Mouse (Mus musculus) left cerebral cortex, adult 18-20 months (tissue): ENCODE data around the gene Limd1. TPM values are rescaled to one million over a fixed set of nuclear protein-coding genes. Genes with fewer than 3 reads are reported as not detected.

Source experiments
- DNase-seq, 2 experiments: peaks; one replicate each; pipeline ENCODE4 v3.0.0; 2021 to 2022; ENCODE audit warnings: low spot score in 2 of 2, mixed read lengths in 1 of 2
- total RNA-seq, 2 experiments: library from RNA; stranded (reverse); gene quantifications; 2 replicates each; pipeline ENCODE4 v1.2.3; 2021

Limd1 gene
- total RNA-seq, 2 experiments from 2014 or later = 5.9 to 6.4 TPM

DNA sequence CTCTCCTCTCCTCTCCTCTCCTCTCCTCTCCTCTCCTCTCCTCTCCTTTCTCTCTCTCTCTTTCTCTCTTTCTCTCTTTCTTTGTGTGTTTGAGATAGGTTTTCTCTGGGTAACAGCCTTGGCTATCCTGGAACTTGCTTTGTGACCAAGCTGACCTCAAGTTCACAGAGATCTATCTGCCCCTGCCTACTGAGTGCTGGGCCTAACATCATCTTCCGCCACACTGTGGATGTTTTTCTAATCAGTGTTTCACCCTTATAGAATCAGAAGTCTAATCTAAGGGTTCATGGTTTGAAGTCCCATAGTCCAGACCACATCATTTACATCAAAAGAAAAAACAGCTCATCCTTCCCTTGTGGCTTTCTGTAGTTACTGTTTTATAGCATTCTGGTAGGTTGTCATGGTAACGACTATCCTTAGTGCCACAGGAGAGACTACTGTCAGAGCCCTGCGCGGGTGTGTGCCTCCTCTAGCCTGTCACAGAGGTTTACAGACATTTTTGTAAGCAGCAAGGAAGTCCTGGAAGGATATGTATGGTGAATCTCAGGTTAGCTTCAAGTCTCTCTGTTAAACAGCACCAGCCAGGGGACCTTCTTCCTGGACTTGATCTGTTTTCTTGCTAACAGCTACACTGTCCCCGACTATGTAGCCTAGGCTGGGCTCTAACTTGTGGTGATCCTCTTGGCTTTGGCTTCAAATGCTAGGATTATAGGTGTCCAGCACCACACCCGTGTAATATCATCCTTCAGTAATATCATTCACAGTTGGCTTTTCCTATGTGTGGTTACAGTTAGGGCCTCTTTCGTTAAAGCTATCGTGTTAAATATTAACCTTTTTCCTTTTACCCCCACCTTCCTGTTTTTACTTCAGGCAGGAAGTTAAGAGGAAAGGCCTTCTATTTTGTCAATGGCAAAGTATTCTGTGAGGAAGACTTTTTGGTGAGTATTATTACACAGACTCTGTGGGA, 31.4 kb downstream of the Limd1 start:
- DNase-seq = peak in 1 of 2 experiments; percentile 47

DNA sequence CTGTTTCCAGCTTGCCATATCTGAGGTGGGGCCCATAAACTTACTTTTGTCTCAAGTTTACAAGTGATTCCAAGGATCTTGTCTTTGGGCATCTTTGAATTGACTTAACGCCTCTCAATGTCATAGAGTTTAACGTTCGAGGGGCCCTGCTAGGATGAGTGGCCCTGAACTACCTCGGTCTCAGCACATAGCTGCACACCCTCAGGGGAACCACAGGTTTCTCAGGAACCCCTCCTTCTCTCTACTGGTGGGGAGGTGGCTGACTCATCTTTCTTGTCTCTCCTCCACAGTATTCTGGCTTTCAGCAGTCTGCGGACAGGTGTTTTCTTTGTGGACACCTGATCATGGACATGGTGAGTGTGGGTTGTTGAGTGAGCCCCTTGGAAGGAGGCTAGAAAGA, 32.4 kb downstream of the Limd1 start:
- DNase-seq = no peak

DNA sequence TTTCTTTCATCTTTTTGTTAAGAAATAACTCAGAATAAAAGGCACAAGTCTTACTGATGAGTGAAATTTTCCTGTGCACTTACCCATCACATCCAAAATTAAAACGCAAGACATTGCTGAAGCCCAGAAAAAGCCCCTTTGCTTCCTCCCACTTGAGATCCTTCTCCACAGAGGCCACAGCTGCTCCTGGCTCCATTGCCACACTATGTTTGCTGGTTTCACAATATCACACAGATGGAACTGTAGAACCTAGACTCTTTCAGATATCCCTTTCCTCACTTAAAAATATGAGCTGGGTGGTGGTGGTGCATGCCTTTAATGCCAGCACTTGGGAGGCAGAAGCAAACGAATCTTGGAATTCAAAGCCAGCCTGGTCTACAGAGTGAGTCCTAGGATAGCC, 34.0 kb downstream of the Limd1 start:
- DNase-seq = no peak

DNA sequence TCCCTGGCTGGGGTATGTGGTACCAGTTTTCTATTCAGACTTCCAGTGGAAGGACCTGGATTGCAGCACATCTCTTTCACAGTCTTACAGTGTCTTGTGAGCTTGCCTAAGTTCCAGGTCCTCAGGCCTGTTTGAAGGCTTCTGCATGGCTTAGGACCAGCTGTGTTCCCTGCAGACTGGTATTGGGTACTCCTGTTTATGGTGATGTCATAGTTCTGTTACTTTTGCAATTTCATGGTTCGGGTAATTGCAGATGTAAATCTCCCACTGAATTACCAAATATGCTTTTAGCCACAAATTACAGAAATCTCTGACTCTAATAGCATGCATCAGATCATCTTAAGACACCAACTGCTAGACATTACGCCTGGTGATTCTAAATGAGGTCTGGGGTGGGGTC, 36.6 kb downstream of the Limd1 start:
- DNase-seq = no peak

DNA sequence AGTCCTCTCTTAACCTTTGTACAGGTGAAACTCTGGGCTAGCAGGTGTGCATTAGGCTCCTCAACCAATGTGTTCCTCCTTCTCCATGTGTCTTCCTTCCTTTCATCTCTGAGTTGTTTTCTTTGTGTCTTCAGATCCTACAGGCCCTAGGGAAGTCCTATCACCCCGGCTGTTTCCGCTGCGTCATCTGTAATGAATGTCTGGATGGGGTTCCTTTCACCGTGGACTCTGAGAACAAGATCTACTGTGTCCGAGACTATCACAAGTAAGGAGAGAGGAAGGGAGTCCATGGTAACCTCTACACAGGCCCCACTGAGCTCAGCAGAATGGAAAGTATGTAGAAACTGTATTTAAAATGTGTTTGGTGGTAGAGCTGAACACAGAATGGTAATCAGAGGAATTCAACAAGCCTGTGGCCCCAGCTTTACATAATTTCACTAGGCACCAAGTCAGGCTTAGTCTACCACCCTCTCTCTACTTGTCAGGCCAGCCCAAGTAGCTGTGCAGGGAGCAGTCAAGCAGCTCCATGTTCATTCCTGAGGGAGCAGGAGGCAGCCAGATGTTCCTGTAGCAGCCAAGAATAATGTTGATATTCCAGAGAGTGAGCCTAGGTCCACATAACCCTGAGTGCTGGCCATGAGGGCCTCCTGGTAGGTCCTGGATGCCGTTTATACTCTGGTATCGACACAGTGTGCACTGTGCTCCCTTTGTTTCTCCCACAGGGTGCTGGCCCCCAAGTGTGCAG, 38.3 kb downstream of the Limd1 start:
- no peak for DNase-seq

DNA sequence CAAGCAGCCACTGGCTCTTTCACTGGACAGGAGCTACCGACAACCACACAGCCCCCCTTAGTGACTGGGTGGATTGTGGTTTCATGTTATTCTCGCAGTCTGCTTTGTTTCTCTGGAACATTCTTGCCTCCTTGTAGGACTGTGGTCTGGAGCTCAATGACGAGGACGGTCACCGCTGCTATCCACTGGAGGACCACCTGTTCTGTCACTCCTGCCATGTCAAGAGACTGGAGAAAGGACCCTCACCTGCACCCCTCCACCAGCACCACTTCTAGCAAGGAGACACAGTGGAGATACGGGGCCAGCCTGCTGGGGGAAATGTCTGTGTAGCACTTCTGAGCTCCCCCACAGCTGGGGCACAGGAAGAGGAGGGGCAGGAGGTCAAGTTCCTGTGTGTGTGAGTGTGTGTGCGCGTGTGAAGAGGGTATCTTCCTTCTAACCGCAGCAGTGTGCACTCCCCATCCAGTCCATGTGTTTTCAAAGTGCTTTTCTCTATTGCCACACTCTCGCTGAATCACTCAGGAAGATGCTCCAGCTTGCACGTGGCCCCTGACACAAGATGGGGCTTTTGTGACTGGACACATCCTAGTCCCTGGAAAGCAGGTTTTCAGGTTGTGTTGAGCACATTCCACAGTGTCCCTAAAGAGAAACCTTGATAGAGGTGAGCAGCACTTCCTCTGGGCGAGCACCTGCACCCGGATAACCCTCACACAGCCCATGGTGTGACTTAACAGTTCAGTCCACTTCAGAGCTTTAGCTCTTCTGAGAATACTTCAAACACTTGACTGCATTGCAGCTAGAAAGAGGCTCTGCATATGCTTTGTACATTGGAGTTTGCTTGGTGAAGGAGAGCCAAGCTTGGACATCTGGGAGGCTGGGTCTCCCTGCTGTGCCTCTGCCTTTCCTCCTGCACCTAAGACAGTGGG, 40.7 kb downstream of the Limd1 start:
- DNase-seq = no peak

DNA sequence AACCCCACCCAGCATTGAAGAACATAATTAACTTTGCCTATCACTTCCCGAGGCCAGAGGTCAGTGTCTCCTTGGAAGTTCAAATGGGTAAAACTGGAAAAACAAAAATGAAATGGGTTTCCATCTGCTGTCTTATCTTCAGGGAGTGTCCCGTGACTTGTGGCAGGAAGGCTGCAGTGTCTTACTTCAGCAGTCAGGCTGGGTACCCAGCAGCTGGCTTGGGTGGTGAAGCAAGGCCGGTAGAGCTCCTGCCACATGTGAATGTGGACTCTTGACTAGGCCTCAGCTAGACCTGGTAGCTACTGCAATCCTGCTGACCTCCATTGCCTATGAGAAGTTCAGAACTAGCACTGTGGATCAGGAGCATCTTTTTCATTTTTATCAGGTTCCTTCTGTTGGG, 42.2 kb downstream of the Limd1 start:
- DNase-seq = no peak

DNA sequence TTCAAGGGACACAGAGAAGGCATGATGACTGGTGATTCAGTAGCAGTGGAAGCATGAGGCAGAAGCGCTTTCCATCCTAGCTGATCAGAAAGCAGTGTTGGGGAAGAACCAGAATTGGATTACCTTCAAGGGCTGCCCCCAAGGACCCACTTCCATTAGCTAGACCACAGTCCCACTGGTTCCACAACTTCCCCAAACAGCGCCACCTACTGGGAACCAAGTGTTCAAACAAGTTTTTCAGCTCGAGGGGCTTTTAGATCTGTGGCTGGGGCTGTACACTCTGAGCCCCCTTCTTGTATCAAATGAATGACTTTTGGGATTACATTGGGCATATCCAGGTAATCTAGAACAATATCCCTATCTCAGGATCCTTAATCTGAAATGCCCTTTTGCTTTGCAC, 45.2 kb downstream of the Limd1 start:
- DNase-seq = peak in 1 of 2 experiments; percentile 26

DNA sequence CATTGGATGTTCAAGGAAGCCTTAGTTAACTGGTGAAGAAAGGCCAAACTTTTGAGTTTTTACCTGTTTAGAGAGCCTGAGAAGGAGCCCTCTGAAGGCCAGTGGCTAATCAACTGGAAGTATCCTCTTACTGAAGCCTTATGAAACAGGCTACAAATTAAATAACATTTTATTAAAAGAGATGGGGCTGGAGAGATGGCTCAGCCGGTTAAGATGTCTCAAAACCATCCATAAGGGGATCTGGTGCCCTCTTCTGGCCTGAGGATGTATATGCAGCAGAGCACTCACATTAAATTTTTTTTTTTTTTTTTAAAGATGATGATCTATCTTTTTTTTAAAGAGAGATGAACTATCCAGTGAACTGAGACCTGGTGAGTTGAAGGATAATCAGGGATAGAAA, 46.6 kb downstream of the Limd1 start:
- peak; percentile 68 to 75 for DNase-seq

DNA sequence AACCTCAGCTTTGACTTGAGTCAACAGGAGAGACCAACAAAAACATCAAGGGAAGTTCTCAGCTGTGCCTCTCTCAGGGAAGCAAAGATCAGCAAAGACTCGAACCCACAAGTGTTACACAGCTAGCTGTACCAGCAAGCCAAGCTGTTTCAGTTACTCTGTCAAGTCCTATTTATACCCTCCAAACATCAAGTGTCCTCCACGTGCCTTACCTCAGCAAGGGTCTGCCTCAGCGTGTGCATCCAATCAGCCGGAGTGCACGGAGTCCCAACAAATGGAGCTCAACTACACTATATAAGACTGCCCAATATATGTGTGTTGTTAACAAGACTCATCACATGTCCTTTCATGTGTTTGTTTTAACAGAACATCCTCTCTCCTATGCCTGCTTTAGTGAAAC, 48.0 kb downstream of the Limd1 start:
- no peak for DNase-seq

DNA sequence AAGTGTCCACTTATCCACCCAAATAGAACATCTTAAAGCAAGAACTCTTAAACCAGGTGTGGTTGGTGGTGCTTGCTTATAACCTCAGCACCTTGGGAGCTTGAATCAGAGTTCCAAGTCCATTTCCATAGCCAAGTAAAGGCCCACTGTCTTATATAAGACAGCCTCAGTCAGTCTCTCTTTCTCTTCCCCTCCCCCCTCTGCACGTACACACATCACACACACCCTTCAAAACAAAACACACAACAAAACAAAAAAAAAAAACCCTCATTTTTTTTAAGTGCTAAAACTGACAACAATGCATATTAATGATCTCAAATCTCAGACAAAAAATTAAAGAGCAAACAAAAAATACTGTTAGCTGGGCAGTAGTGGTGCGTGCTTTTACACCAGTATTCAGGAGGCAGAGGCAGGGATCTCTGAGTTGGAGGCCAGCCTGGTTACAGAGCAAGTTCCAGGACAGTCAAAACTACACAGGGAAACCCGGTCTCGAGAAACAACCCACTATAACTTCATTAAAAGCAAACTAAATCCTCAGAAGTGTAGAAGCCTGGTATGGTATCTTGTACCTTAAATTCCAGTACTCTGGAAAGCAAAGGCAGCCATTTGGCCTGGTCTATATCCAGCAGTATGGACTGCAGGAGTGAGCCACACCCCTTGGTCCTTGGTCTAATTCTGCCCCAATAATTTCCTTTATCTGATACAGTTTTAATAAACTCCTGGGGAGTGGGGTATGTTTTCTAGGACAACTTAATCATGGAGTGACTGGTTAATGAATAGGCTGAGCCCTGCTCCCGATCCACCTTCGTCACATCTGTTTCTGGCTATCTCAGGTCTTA, 49.8 kb downstream of the Limd1 start:
- no peak for DNase-seq

DNA sequence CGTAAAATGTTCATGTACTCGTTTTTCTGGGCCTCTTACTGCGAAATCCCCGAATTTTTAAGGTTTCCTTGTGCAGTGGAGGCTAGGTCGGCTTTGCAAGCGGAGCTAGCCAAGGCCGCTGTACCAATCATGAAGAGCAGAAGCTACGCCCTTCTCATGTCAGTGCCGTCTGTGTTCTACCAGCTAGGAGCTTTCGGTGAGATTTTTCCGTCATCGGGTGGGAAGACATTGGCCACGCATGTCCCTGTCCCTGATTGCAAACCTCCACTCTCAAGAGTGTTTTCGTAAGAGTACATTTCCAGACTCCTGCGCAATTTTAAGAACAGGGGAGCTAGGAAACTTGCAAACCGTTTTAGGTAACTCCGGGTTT, 50.4 kb downstream of the Limd1 start:
- DNase-seq = peak; percentile 44 to 62

DNA sequence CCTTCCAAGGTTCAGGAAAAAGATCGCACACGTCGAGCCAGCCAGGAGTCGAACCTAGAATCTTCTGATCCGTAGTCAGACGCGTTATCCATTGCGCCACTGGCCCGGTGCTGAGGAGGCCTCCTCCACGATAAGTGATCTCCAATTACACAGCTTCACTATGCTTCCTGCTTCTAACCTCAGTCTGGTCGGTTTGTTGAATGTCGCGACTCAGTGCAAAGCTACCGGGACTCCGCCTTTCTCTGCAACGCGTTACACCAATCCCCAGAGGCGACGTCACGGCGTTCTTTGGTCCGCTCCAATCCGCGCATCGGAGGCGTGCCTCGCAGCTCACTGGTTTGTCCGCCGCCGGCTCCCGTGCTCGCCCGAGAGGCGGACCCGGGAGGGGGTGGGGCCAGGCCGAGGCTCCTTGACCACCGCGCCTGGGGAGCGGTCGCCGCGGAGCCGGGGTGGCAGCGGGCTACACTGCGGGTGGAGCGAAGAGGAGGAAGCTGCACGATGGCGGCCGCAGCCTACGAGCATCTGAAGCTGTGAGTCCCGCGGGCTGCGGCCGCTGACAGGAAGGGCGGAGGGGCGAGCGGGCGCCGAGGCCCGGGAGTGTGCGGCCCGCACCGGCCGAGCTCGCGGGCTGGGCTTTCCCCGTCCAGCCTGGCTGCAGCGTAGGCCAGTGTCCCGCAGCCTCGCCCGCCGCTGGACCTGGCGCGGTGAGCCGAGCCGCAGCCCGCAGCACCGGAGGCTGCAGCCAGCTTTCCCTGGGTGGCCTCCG, 51.1 kb downstream of the Limd1 start, which contains the start of gene Sacm1l:
Gene Sacm1l, plus strand, starts transcription at position 368 of the 766 bp plus-strand sequence.
- peak; percentile 98 to 99 for DNase-seq

DNA sequence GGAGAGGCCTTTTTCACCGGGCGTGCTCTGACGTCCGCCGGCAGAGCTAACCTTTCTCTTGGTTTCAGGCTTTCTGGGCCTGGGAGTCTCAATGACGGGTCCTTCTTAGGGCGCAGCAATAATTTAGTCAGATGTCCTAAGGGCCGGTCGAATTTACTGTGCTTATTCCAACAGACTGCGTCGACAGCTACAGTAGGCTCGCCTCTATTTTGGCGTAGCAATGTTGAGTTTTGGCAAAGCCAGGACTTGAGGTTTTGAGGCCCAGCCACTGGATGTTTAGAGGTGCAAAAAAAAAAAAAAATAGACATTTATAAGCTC, 51.6 kb downstream of the Limd1 start:
- DNase-seq = no peak

DNA sequence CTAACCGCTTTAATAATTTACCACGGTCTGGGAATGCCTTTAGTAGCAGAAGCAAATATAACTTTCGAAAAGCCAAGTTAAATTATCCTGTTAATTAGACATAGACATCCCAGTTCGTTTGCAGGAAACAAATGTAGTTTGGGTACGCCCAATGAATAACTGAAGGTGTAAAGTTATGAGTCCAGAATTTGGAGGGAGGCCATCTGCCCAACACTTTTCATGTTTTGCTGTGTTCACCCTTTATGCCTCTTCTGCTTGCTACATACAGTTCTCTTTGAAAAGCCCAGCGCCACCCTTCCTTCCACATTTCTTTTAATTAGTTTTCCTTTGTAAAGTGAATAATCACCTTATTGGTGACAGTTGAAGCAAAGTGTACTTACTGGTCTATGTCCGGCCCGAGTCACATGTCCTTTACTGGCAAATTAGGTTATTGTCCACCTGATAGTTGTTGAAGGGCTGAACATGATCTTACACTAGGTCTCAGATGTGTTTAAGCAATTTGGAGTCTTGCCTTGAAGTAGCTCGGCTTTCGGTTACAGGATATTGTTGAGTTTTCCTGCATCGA, 52.1 kb downstream of the Limd1 start:
- no peak for DNase-seq

DNA sequence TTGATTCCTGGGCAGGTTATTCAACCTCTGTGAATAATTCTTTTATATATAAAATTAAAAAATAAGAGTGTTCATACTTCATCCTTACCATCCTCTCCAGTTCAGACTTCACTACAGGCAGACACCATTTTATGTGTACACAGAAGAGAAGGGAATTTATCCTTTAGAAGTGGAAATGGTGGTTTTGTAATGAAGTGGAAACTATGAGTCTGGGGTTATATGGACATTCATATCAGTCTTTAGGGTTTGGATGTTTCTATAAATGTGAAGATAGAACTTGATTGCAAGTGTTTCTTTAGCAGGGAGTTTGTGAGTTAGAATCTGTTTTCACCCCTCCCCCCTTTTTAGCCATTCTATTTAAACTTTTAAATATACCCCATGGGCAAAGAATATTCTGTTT, 52.7 kb downstream of the Limd1 start:
- DNase-seq = no peak

DNA sequence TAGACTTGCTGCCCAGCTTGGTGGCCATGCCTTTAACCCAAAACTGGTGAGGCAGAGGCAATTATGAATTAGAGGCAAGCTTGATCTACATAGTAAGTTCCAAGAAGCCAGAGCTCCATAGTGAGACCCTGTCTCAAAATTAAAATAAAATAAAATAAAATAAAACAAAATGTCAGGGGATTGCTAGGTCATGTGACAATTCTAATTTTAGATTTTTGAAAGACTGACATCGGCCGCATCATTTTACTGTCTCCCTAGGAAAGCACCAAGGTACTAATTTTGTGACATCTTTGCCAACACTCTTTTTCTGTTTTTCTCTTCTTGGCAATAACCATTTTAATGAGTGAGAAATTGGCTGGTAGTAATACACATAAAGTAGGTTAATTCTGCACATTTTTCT, 58.1 kb downstream of the Limd1 start:
- no peak for DNase-seq

DNA sequence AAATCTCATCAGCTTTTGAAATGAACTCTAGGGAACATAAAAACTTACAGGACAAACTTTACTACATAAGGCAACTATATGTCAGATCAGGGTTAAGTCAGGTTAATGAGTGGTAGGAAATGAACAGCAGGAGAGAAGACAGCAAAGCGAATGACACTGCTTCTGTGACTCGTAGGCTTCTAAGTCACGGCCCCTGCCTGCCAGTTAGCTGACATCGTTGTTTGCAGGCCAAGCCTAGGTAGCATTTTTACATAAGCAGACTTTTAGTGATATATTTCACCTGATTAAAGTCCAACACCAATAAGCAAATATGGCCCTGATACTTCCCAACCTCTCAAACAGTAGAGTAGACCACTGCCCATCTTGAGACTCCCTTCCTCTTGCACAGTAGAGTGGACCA, 59.7 kb downstream of the Limd1 start:
- no peak for DNase-seq

DNA sequence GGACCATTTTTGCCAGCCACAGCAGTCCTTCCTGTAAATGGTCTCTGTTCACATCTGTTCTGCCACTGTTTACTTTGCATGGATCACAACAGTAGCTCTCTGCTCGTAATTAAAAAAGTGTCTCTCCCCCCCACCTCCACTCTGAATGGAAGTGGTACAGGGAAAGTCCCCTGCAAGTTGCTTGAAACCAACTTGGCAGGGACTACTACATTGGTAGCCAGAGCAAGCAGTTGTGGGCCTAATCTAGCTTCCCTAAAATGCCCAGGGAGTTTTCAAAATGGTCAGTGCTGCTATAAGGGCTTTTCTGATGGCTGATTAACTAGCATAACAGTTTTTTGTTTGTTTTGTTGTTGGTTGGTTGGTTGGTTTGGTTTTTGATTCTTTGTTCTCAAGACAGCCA, 60.6 kb downstream of the Limd1 start:
- no peak for DNase-seq
